Mouse (Mus musculus) T-helper 1 cell (primary cell): ENCODE measurements at regions not wholly inside any gene's neighbourhood (a gene's known extent, or its start where the extent isn't known, plus 50 kb on each side); places are given as distances from the start of the nearest gene placed in this dataset.
"Not testable (repeated sequence)": the region's sequence is repeated elsewhere in the genome, so short reads cannot be mapped to it uniquely, and the experiment has no call there.

Source experiments
- in situ Hi-C: fragments of 300-600 bp; cut with MboI, MseI; formaldehyde crosslinking; loops from one replicate; pipeline ENCODE4 v1.15.1; 2025; ENCODE audit warnings: high pct_unique_total_duplicates

DNA sequence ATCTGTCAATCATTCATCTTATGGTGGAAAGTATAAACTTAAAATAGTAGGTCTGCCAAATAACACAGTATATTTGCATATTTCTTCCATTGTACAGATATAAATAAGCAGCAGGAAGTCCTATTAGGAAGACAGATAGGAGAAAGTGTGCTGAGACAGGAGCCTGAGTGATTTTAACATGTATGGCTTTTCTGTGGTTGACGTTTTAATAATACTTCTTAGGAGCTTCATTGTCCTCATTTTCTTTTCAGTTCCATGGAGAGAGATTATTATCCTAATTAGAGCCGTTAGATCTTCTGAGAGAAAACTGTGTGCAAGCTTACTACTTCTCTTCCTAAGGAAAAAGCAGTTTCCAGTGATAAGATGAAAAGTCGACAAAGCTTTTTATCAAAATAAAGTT, 830.3 kb upstream of the Atxn7l3b start:
- in situ Hi-C loops, result no loop called here

DNA sequence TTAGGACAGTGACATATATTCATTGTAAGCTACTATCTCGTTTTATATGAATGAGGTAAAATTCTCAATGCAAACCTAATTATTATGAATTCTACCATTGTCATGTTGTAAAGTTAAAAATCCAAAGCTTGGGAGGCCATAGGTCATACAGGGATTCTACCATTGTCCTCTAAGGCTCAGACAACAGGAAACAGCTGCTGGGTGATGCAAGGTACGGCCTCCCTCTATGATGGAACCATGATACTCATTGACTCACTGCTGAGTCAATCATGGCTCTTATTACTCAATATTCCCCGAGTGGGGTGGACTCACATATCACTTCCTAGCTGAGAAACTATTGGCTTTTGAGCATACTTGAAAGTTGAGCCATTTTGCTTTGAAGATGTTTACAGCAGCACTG, 807.4 kb upstream of the Atxn7l3b start:
- in situ Hi-C loops, result no loop called here

DNA sequence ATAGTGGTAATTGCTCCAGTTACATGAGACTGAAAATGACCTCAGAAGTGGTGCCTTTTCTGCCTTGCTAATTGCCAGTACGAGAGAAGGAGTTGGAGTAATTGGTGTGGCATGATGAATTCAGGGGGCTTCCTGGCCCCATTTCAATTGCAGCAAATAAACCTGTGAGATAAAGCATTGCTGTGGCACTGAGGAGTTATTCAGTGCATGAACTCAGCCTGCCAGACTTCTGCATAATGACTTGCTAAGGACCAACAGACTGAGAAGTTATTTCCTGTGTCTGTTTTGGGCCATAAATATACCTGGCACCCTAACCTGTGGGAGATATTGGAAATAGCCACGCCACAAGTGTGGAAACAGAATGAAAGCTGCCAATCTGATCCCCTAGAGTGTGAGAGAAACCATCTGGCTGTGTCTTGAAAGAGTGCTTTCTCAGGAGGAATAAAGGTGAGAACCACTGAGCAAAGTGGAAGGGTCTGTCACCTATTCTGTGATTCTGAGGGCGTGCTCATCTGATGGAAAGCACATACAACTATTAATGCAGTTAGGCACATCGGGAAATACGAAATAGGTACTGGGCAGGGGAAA, 776.4 kb upstream of the Atxn7l3b start:
- in situ Hi-C loops, result no loop called here

DNA sequence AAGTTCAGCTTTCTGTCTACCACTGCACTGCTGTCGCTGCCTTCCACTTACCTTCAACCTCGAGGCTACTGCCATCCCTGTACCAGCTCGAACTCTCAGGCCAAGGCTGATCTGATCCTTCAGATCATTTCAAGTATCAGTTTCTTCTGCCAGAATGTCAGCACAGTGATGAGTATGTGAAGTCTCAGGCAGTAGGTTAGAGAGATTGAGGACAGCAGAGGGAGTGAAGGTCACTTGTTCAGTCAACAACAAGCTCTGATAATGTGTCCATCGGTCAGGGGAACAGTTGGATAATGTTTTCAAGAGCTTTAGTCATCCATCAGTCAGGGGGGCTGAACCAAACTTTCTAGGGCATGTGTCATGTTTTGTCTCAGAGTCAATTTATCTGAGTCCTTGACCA, 741.8 kb upstream of the Atxn7l3b start:
- in situ Hi-C loops, result not testable (repeated sequence)

DNA sequence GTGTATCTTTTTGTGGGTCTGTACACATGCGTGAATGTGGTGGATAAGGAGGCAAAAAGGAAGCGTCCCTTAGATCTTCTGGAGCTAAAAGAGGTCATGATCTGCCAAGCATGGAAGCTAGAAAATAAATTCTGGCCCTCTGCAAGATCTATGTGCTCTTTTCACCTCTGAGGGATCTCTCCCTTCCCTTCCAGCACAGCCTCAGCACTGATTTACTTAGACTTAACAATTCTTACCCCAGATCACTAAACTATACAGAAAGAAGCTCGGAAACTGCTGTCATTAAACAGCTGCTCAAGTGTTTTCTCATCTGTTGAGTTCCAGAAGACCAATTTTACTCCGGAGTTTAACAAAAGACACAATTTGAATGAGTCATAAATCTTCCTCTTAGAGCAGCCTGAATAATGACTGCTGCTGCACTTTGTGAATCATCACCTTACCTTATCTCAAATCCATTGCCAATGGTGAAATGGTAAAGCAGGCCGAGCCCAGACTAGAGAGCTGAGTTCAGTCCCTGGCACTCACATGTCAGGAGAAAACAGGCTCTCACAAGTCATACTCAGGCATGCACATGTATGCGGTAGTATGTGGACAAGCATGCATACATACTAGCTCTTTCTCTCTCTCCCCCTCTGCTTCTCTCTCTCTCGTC, 724.1 kb upstream of the Atxn7l3b start:
- in situ Hi-C loops, result no loop called here

DNA sequence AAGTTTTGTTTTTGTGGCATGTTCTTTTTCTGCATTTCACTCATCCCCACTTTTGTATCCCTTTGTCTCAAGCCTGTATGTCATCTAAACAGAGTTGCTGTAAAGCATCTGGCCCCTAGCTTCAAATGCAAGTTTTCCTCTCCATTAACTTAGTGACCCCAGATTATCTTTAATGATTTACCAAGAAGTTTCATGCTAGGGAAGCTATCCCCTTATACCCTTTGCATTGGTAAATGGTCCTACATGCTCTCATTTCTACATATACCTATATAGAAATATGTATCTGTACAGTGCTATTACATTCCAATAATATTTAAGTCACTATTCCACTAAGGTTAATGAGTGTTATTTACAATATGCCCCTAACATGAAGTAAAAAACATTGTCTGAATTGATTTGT, 723.3 kb upstream of the Atxn7l3b start:
- in situ Hi-C loops, result no loop called here

DNA sequence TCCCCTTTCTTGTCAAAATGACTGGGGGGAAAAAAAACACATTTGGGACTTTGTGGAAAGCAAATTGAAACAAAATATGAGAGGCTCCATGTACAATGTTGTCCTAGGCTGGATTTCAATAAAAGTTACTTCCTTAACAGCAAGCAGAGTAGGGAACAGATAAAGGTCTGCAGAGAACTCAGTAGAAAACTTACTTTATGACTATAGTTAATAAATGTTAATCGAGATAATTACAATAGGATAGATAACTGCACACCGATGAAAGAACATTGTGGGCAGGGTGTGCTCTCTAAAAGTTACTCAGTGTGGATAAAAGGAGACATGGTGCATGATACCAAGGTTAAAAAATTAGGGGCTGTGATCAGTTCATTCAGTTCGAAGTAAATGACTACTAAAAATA, 691.6 kb upstream of the Atxn7l3b start:
- in situ Hi-C loops, result no loop called here

DNA sequence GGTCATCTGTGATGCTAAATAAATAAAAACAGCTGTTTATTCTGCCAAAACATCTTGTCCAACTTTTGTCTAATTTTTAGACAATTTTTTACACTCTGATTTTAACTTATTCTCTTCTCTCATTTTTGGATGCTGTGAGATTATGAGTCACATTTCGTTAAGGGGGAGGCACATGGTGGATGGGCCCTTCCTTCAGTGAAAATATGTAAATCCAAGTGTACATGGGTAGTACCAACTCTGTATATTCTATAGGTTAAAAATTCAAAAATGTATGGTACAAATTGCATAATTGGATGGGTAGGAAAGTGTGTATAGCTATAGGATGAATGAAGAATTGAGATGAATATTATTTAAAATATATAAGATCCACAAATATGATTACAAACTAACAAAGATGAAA, 687.1 kb upstream of the Atxn7l3b start:
- in situ Hi-C loops, result no loop called here

DNA sequence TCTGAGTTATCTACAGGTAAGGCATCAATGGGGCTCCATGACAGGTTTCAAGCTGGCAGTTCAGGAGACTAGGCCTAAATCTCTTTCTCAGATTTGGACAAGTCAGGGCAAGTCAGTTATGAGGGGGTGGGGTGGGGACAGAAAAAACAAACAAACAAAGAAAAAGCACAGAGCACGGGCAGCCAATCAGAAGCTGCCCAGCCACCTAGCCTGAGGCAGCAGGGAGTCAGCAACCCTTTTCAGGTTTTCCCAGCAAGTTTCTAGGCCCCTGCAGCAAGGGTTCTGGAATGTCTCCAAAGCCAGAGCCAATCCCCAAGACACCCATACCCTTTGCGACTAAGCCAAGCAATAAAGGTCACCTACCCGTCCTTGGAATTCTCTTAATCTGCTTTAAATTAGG, 664.6 kb upstream of the Atxn7l3b start:
- in situ Hi-C loops, result no loop called here

DNA sequence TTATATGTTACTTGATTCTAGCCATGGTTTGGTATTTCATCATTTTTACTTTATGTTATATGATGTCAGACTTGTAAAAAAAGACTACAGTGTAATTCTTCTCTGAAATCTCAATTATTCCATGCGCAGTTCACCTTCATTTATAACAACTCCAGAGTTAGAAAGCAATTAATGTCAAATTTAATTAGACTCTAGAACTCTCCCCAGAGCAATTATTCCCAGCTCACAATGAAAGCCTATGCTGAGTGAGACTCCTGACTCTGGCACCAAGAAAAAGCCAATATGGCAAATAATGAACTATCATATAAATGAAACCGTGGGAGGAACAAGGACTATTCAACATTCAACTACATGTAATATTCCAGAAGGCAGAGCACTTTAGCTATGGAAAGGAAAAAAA, 663.3 kb upstream of the Atxn7l3b start:
- in situ Hi-C loops, result no loop called here

DNA sequence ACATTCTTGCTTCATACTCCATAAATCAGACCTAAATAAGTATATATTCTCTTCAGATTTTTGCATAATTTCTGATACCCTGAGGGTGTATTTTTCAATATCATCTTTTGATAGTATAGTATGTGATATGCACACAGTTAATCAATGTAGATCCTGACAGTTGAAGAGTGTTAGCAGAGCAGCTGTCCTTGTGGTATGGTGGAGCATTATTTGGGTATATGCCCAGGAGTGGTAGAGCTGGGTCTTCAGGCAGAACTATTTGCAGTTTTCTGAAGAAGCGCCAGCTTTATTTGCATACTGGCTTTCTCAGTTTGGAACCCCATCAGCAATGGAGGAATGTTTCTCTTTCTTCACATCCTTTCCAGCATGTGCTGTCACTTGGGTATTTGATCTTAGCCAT, 641.5 kb upstream of the Atxn7l3b start:
- in situ Hi-C loops, result loop anchor here (5.0 kb wide), 1 partner anchor 93 kb away; no protein-coding TSS in a partner anchor
